Mouse (Mus musculus) liver, embryonic 12.5 days (tissue): ENCODE data around the gene Dtx1. TPM values are rescaled to one million over a fixed set of nuclear protein-coding genes. Genes with fewer than 3 reads are reported as not detected.
A peak's percentile ranks its signal among the peaks of the same experiment; 100 is the strongest.

Experiments
- ATAC-seq: fragments of 200-750 bp; cut with Nextera tagmentation; 2 replicates; pipeline ENCODE4 v1.8.0; 2017; ENCODE audit warnings: moderate number of reproducible peaks, mild to moderate bottlenecking, moderate library complexity
- H3K27ac ChIP-seq: fragments of 300-500 bp; sonication (generic); 2 replicates; pipeline ENCODE4 v1.5.1; 2016; ENCODE audit warnings: mild to moderate bottlenecking
- H3K27me3 ChIP-seq: fragments of 300-500 bp; sonication (generic); replicated peaks from 2 replicates; pipeline ENCODE4 v1.6.1; 2016; ENCODE audit warnings: mild to moderate bottlenecking, moderate library complexity
- H3K36me3 ChIP-seq: fragments of 300-500 bp; sonication (generic); 2 replicates; pipeline ENCODE4 v1.6.1; 2016; ENCODE audit warnings: mild to moderate bottlenecking, moderate library complexity
- H3K4me1 ChIP-seq: fragments of 300-500 bp; sonication (generic); 2 replicates; pipeline ENCODE4 v1.6.1; 2016
- H3K4me2 ChIP-seq: fragments of 300-500 bp; sonication (generic); 2 replicates; pipeline ENCODE4 v1.6.1; 2016; ENCODE audit warnings: mild to moderate bottlenecking, moderate library complexity
- H3K4me3 ChIP-seq: fragments of 300-500 bp; sonication (generic); 2 replicates; pipeline ENCODE4 v1.5.1; 2016; ENCODE audit warnings: mild to moderate bottlenecking, moderate library complexity
- H3K9ac ChIP-seq: fragments of 300-500 bp; sonication (generic); 2 replicates; pipeline ENCODE4 v1.6.1; 2016; ENCODE audit warnings: mild to moderate bottlenecking, moderate library complexity
- H3K9me3 ChIP-seq: fragments of 300-500 bp; sonication (generic); replicated peaks from 2 replicates; pipeline ENCODE4 v1.6.1; 2016; ENCODE audit warnings: mild to moderate bottlenecking, moderate library complexity
- WGBS: fragments of 180-500 bp; shearing (Covaris S2); methylation state at CpG from one replicate; pipeline ENCODE4 v1.1.7; 2016; ENCODE audit not compliant: insufficient replicate concordance; 5-methylcytosine and 5-hydroxymethylcytosine counted together
- polyA plus RNA-seq: library from polyadenylated mRNA; unstranded; fragments of >200 nt; fragmentation: Nextera tagmentation; extraction: Ambion mirVana; gene quantifications from 2 replicates; pipeline ENCODE4 v1.2.1, GENCODE M21; 2016

Dtx1 gene
- polyA plus RNA-seq, 1 experiment from 2014 or later, result 0.37 TPM

- H3K36me3 ChIP-seq, result no peaks in the 10 kb centered on the region
- no peak for ATAC-seq
- H3K27ac ChIP-seq, result no peak overlapping the region
- H3K9me3 ChIP-seq, result no peaks in the 10 kb centered on the region
- H3K4me1 ChIP-seq, result no peaks in the 10 kb centered on the region
- no peak overlapping the region for H3K4me3 ChIP-seq
- H3K4me2 ChIP-seq, result no peak overlapping the region
- WGBS, result 21% methylated on average over 4 of the region's 4 CpGs
- no peak overlapping the region for H3K9ac ChIP-seq
- peaks cover 78% of the 10 kb centered on the region for H3K27me3 ChIP-seq
These were observed 23.3 kb downstream of the Dtx1 start for GRCm38 (mm10) chr5:120688434-120688833.

GRCm38 (mm10) chr5:120687897-120688296 lies 23.8 kb downstream of the Dtx1 start:
- Histone ChIP-seq H3K27me3 (peaks cover 78% of the 10 kb centered on the region), H3K4me1 (no peaks in the 10 kb centered on the region)

GRCm38 (mm10) chr5:120687484-120687851 lies 24.3 kb downstream of the Dtx1 start:
- peaks cover 78% of the 10 kb centered on the region for H3K27me3 ChIP-seq
- no peak overlapping the region for H3K4me3 ChIP-seq
- H3K9me3 ChIP-seq, result no peaks in the 10 kb centered on the region
- no peak overlapping the region for H3K4me2 ChIP-seq
- ATAC-seq, result no peak
- 51% methylated on average over 3 of the region's 3 CpGs for WGBS
- no peaks in the 10 kb centered on the region for H3K36me3 ChIP-seq
- H3K9ac ChIP-seq, result no peak overlapping the region
- H3K27ac ChIP-seq, result no peak overlapping the region
- H3K4me1 ChIP-seq, result no peaks in the 10 kb centered on the region

More at GRCm38 (mm10) chr5:120687897-120688296, 23.8 kb downstream of the Dtx1 start:
- Histone ChIP-seq H3K36me3 (no peaks in the 10 kb centered on the region), H3K4me3 (no peak overlapping the region), H3K27ac (no peak overlapping the region), H3K9me3 (no peaks in the 10 kb centered on the region), H3K9ac (no peak overlapping the region), H3K4me2 (no peak overlapping the region)
- WGBS, result 65% methylated on average over 5 of the region's 5 CpGs
- ATAC-seq, result no peak

- H3K9ac ChIP-seq, result no peak overlapping the region
- H3K4me3 ChIP-seq, result no peak overlapping the region
- no peak for ATAC-seq
- H3K27ac ChIP-seq, result no peak overlapping the region
- H3K27me3 ChIP-seq, result peaks cover 78% of the 10 kb centered on the region
- no peaks in the 10 kb centered on the region for H3K36me3 ChIP-seq
- H3K9me3 ChIP-seq, result no peaks in the 10 kb centered on the region
- WGBS, result 24% methylated on average over 6 of the region's 6 CpGs
- H3K4me1 ChIP-seq, result no peaks in the 10 kb centered on the region
- H3K4me2 ChIP-seq, result no peak overlapping the region
These were observed 24.8 kb downstream of the Dtx1 start for GRCm38 (mm10) chr5:120686749-120687483.

- H3K27me3 ChIP-seq, result peaks cover 78% of the 10 kb centered on the region
- WGBS, result 48% methylated on average over 8 of the region's 8 CpGs
- no peaks in the 10 kb centered on the region for H3K36me3 ChIP-seq
- H3K4me1 ChIP-seq, result no peaks in the 10 kb centered on the region
- H3K4me3 ChIP-seq, result no peak overlapping the region
- ATAC-seq, result no peak
- H3K27ac ChIP-seq, result no peak overlapping the region
- H3K4me2 ChIP-seq, result no peak overlapping the region
- H3K9me3 ChIP-seq, result no peaks in the 10 kb centered on the region
- no peak overlapping the region for H3K9ac ChIP-seq
These were observed 26.0 kb downstream of the Dtx1 start for GRCm38 (mm10) chr5:120685678-120686077.

GRCm38 (mm10) chr5:120682982-120683771 lies 28.6 kb downstream of the Dtx1 start:
- no peak for ATAC-seq
- peaks cover 90% of the 10 kb centered on the region for H3K27me3 ChIP-seq
- no peaks in the 10 kb centered on the region for H3K4me1 ChIP-seq
- H3K4me3 ChIP-seq, result no peak overlapping the region
- no peak overlapping the region for H3K27ac ChIP-seq
- 14% methylated on average over 24 of the region's 24 CpGs for WGBS
- H3K9ac ChIP-seq, result no peak overlapping the region
- no peaks in the 10 kb centered on the region for H3K9me3 ChIP-seq
- no peaks in the 10 kb centered on the region for H3K36me3 ChIP-seq
- H3K4me2 ChIP-seq, result no peak overlapping the region

- Histone ChIP-seq H3K9ac (no peak overlapping the region), H3K9me3 (no peaks in the 10 kb centered on the region), H3K4me2 (0 out of 2 replicates have a peak overlapping the region, but pooled peaks have one; percentile 13), H3K4me3 (no peak overlapping the region), H3K36me3 (no peaks in the 10 kb centered on the region), H3K4me1 (no peaks in the 10 kb centered on the region), H3K27ac (no peak overlapping the region), H3K27me3 (peaks cover 75% of the 10 kb centered on the region)
- no peak for ATAC-seq
- 76% methylated on average over 18 of the region's 18 CpGs for whole genome bisulfite sequencing
These were observed 30.8 kb downstream of the Dtx1 start for GRCm38 (mm10) chr5:120680918-120681317.

GRCm38 (mm10) chr5:120679676-120680555 lies 31.8 kb downstream of the Dtx1 start:
- Histone ChIP-seq H3K4me3 (peak overlapping the region; percentile 25; the same call in 1 of the 2 replicates), H3K9me3 (no peaks in the 10 kb centered on the region), H3K27me3 (peaks cover 76% of the 10 kb centered on the region), H3K4me1 (no peaks in the 10 kb centered on the region), H3K36me3 (no peaks in the 10 kb centered on the region), H3K9ac (no peak overlapping the region), H3K27ac (no peak overlapping the region), H3K4me2 (peak overlapping the region; percentile 51)
- WGBS, result 5% methylated on average over 24 of the region's 24 CpGs
- ATAC-seq, result peak; percentile 41; the same call in 1 of the 2 replicates

- Histone ChIP-seq H3K9me3 (no peaks in the 10 kb centered on the region), H3K4me1 (no peaks in the 10 kb centered on the region), H3K9ac (no peak overlapping the region), H3K4me3 (no peak overlapping the region), H3K4me2 (no peak overlapping the region), H3K27me3 (peaks cover 62% of the 10 kb centered on the region), H3K27ac (no peak overlapping the region), H3K36me3 (no peaks in the 10 kb centered on the region)
- 14% methylated on average over 2 of the region's 2 CpGs for WGBS
- ATAC-seq, result no peak
These were observed 34.2 kb downstream of the Dtx1 start for GRCm38 (mm10) chr5:120677516-120677915.

GRCm38 (mm10) chr5:120674229-120675145 lies 37.2 kb downstream of the Dtx1 start:
- no peaks in the 10 kb centered on the region for H3K36me3 ChIP-seq
- 36% methylated on average over 21 of the region's 21 CpGs for WGBS
- ATAC-seq, result peak; percentile 19; the same call in 1 of the 2 replicates
- H3K9me3 ChIP-seq, result no peaks in the 10 kb centered on the region
- no peak overlapping the region for H3K27ac ChIP-seq
- H3K4me1 ChIP-seq, result no peaks in the 10 kb centered on the region
- peaks cover 34% of the 10 kb centered on the region for H3K27me3 ChIP-seq
- H3K4me3 ChIP-seq, result no peak overlapping the region
- H3K4me2 ChIP-seq, result no peak overlapping the region
- no peak overlapping the region for H3K9ac ChIP-seq

- peaks cover 27% of the 10 kb centered on the region for H3K27me3 ChIP-seq
- H3K4me3 ChIP-seq, result no peak overlapping the region
- H3K27ac ChIP-seq, result no peak overlapping the region
- H3K36me3 ChIP-seq, result no peaks in the 10 kb centered on the region
- 5% methylated on average over 12 of the region's 12 CpGs for WGBS
- no peak overlapping the region for H3K4me2 ChIP-seq
- no peaks in the 10 kb centered on the region for H3K4me1 ChIP-seq
- no peak for ATAC-seq
- H3K9ac ChIP-seq, result no peak overlapping the region
- no peaks in the 10 kb centered on the region for H3K9me3 ChIP-seq
These were observed 38.1 kb downstream of the Dtx1 start for GRCm38 (mm10) chr5:120673626-120674025.
